Mouse (Mus musculus) left cerebral cortex, adult 9 months (tissue): ENCODE data around the gene S1pr4.

Source experiments
- DNase-seq, 2 experiments: peaks; one replicate each; pipeline ENCODE4 v3.0.0; 2022; ENCODE audit warnings: low spot score in 2 of 2

Gene S1pr4

DNA sequence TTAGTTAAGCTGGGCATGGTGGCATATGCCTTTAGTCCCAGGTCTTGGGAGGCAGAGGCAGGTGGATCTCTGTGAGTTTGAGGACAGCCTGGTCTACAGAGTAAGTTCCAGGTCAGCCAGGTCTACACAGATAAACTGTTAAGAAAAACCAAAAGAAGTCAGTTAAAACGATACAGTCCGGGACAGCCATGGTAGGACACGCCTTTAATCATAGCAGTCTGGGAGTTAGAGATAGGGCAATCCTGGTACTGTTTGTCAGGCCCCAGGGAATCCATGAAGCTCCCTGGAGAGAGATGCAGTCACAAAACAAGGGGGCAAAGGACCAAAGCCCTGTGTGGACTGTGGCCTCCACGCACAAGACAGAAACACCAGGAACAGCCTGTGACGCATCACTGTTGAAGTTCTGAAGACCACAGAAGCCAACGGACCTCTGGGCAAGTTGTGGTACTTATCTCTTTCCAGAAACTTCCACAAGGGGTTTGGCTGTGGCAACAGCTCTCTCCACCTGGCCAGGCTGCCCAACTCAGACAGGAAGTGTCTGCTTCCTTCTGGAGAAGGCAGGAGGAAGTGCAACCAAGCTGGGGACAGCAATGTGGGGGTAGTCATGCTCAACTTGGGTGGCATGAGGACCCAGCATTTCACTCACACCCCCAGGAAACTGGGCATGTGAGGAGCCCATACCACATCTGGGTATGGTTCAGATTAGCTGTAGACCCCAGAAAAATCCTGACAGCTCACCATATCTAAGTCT is 19.5 kb upstream of the S1pr4 start:
- no peak for DNase-seq

- peak in 1 of 2 experiments; percentile 56 for DNase-seq
These were observed 18.6 kb upstream of the S1pr4 start for GRCm38 (mm10) chr10:81518546-81518945.

- no peak for DNase-seq
These were observed 17.3 kb upstream of the S1pr4 start for GRCm38 (mm10) chr10:81517227-81517626.

- no peak for DNase-seq
These were observed 13.9 kb upstream of the S1pr4 start for GRCm38 (mm10) chr10:81513798-81514197.

DNA sequence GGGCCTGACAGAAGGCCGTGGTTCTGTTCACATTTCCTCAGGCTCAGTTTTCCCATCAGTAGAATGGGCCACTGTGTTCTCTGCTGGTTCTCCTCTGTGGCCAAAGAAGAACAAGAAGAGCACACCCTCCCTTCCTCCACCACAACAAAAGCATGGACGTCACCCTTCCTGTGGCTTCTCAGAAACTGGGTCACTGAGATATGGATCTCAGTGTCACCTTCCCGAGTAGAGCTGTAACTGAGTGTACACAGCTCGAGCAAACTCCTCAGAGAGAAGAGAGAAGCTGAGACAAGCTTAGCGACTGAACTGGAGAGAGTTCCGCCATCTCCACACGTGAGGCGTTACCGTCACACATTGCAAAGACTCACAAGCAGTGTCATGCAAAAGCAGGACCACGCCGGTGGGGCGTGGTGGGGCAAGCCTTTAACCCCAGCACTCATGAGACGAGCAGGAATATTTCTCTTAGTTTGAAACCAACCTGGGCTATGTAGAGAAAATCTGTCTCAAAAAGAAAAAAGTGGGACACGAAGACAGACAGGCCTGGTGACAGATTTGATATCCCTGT is 10.4 kb upstream of the S1pr4 start:
- no peak for DNase-seq

DNA sequence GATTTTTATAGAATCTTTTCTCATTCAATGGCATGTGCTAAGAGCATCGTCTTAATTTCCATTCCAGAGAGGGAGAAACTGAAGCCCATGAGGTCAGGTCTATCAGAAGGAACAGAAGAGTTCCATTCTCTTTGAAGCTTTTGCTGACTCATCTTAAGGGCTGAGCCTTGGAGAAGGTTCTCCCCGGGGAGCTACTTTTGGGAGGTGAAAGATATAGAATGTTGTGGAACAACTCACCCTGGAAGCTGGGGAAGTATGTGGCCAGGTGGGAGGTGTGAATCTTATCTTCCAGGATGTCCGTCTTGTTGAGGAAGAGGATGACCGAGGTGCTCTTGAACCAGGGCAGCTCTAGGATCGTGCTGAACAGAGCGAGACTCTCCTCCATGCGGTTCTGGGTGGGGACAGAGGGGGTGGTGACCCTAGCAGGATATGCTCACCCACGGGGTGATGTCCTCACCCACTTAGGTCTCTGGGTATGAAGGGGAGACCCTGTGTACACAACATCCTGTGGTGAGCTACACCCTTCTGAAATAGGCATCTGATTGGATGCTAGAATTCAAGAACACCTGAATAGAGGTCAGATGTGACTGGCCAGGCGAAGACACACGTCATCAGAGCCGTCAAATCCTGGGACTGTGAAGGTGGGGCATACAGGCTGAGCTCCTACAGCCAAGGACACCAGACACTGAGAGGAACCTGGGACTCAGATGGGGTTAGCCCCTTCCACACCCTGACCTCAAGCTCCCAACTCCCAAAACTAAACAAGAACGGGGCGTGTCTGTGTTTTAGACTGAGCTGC is 8.0 kb upstream of the S1pr4 start:
- DNase-seq, result no peak

DNA sequence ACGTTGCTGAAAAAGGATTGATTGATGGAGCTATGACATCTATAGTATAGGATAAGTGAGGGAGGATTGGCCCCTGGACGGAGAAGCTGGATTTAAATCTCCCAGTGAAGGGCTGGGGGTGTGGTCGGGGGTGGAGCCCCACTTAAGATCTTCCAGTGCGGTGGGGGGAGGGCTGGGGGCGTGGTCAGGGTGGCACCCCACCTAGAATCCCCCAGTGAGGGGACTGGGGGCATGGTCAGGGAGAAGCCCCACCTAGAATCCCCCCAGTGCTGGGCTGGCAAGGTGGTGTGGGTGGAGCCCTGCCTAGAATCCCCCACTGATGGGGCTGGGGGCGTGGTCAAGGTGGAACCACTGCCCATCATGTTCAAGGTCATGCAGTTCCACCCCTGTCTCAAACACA is 7.2 kb upstream of the S1pr4 start:
- no peak for DNase-seq

- no peak for DNase-seq
These were observed 5.2 kb upstream of the S1pr4 start for GRCm38 (mm10) chr10:81505016-81505664.

DNA sequence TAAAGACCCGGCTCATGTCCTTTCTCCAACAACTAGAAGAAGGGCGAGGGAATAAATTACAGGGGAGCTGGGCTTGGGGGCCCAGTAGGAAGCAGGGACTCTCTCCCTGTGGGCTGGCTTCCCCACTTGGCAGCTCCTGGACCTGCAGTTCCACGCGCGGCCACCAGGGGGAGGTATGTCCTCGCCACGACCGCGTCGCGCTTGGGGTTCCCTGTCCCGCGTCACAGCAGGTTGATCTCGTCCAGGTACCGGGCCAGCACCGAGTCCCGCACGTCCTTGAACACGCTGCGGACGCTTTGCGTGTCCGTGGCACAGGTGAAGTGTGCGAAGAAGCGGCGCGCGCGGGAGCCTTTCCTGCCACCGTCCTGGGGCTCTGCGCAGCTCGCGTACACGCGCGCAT is 2.7 kb upstream of the S1pr4 start:
- peak in 1 of 2 experiments; percentile 91 for DNase-seq

DNA sequence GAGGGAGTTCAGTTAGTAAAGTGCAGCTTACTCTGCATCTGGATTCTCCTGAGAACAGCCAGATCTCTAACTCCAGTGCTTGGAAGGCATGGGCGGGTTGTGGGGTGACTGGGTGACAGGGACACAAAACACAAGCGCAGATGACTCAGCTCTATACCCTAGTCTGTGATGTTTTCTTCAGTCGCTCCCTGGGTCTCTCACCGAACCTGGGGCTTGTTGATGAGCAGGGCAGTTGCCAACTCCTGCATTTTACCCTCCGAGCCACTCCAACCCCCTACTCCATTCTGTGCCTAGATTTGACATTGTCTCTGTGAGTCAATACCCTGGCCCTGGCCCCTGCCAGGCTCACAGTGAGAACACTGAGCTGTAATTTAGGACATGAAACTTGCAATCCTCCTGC is 1.9 kb upstream of the S1pr4 start:
- no peak for DNase-seq

GRCm38 (mm10) chr10:81499250-81499901 is 556 bp downstream of the S1pr4 start:
- DNase-seq, result no peak

- DNase-seq, result no peak
These were observed 1.3 kb downstream of the S1pr4 start for GRCm38 (mm10) chr10:81498316-81499249.

DNA sequence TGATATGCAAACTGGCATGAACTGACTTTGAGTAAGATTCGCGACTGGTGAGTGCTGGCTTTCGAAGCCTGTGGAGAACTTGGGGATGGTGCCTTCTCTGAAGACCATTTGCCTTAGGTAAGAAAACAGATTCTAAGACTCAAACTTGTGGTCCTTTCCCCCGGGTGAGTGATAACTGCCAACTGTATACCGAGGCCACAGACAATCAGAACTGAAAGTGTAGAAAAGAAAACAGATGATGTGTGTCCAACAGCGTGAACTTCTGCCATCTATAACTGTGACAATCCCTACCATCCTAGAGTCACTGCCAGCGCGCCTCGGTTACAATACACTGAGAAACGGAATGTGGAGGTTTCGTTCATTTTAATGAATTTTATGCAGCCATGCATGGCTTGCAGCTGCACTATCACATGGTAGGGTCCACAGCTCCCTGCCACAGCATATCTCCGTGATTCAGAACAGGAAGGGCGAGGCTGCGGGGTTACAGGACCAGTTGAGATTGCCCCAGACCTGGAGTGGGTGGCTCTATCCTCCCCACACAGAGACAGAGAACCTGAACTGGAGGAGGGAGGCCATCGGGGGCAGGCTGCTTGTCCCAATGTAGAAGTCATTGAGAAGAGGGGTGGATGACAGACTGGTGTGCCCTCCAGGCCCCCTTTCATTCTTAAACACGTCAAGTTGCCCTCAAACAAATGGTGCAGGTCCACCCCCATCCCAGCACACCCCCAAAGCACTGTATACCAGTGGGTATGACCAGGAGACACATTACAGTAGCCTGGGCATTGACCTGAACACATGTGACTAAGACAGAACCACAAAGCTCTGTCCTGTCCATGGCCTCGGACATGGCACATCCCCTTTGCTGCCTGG is 2.3 kb downstream of the S1pr4 start:
- no peak for DNase-seq

DNA sequence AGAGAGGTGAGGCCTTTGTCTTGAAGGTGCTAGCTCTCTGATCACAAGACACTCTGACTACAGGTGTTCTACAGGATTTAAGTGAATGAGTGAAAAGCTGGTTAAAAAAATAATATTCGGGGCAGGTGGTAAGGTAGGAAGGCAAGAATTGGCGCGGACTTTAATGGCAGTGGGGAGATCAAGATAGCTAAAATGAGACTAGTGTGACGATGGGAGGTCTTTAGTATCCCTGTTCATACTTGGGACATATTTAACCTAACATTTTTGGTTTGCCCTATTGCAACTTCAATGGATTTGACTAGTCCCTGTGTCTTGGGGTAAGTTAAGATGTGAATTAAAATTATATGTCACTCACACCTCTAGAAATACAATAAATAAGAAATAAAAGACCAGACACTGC is 3.0 kb downstream of the S1pr4 start:
- no peak for DNase-seq

DNA sequence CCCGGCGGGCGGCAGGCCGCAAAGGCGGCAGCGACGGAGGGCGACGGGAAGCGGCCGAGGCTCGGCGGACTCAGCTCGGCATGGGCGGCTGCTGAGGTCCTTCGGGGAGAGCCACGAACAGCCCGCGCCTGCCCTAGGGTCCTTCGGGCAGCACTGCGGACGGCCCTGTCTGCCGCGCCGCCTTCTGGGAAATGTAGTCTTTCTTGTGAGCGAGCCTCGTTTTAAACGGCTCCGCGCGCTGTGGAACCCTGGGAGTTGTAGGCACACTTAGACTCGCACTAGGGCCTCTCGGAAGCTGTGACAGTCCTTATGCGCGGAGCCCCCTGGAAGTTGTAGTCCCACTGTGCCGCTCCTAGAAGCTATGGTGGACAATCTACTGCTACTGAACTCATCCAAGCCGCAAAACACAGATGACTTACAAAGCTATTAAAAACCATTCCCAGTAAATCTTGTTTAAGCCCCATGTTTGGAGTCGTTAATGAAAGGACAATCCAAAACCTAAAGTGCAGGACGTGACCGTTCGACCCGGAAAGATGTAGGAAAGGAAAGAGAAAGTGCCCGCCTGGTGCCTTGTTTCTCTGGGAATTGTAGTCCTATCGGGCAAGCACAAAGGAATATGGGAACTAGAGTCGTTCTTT is 3.5 kb downstream of the S1pr4 start, which contains the start of gene Ncln:
TSS of gene Ncln (minus strand) at position 129 of the 638 bp plus-strand sequence.
- peak; percentile 96 to 99 for DNase-seq

- DNase-seq, result peak in 1 of 2 experiments; percentile 59
These were observed 4.2 kb downstream of the S1pr4 start for GRCm38 (mm10) chr10:81495616-81496263.

GRCm38 (mm10) chr10:81495151-81495550 is 4.8 kb downstream of the S1pr4 start:
- no peak for DNase-seq

- DNase-seq, result no peak
These were observed 5.5 kb downstream of the S1pr4 start for GRCm38 (mm10) chr10:81494260-81495041.
